Mouse (Mus musculus): ENCODE data around the gene 4930579F01Rik. TPM values are rescaled to one million over a fixed set of nuclear protein-coding genes. Genes with fewer than 3 reads are reported as not detected.

The 4930579F01Rik gene
- not detected in 2 replicates for polyA plus RNA-seq (2012; ENCODE audit: low replicate concordance)

GRCm38 (mm10) chr3:138193683-138194302 lies at the start of gene 4930579F01Rik:
Gene 4930579F01Rik (minus strand): TSS chr3:138193825.

GRCm38 (mm10) chr3:138217631-138218264 lies 24.1 kb upstream of the 4930579F01Rik start, which contains the start of gene Adh7:
Gene Adh7 (plus strand): TSS chr3:138217760.

GRCm38 (mm10) chr3:138144642-138145171 lies 48.9 kb downstream of the 4930579F01Rik start, which contains the start of gene Mttp:
Gene Mttp (minus strand): TSS chr3:138144968.

GRCm38 (mm10) chr3:138143315-138144059 lies 50.1 kb downstream of the 4930579F01Rik start, which contains the start of gene Trmt10a:
Gene Trmt10a (plus strand): TSS chr3:138143448.

Other genes with a start within 250 kb of the 4930579F01Rik start
- gene Dapp1, start 212.3 kb downstream of the 4930579F01Rik start, polyA plus RNA-seq (2012; ENCODE audit: low replicate concordance), result 3.0 and 10.2 TPM in 2 replicates
- 0.01 TPM in 1 of 2 replicates, not detected in the other for gene 1110002E22Rik, start 128.8 kb downstream of the 4930579F01Rik start, polyA plus RNA-seq (2012; ENCODE audit: low replicate concordance)
- gene Gm5105, start 126.4 kb downstream of the 4930579F01Rik start, polyA plus RNA-seq (2012; ENCODE audit: low replicate concordance), result not detected in 2 replicates
- gene Trmt10a, start 50.4 kb downstream of the 4930579F01Rik start, polyA plus RNA-seq (2012; ENCODE audit: low replicate concordance), result 1.6 and 2.5 TPM in 2 replicates
- gene Mttp, start 48.9 kb downstream of the 4930579F01Rik start, polyA plus RNA-seq (2012; ENCODE audit: low replicate concordance), result 0.28 and 0.71 TPM in 2 replicates
- not detected in 2 replicates for gene Adh7, start 23.9 kb upstream of the 4930579F01Rik start, polyA plus RNA-seq (2012; ENCODE audit: low replicate concordance)
- 0.12 and 0.42 TPM in 2 replicates for gene Adh1, start 67.2 kb upstream of the 4930579F01Rik start, polyA plus RNA-seq (2012; ENCODE audit: low replicate concordance)
- not detected in 2 replicates for gene Adh6a, start 119.5 kb upstream of the 4930579F01Rik start, polyA plus RNA-seq (2012; ENCODE audit: low replicate concordance)
- not detected in 2 replicates for gene Adh6b, start 147.9 kb upstream of the 4930579F01Rik start, polyA plus RNA-seq (2012; ENCODE audit: low replicate concordance)
- not detected in 2 replicates for gene Adh4, start 221.6 kb upstream of the 4930579F01Rik start, polyA plus RNA-seq (2012; ENCODE audit: low replicate concordance)
- 5.5 and 18.9 TPM in 2 replicates for gene Adh5, start 249.3 kb upstream of the 4930579F01Rik start, polyA plus RNA-seq (2012; ENCODE audit: low replicate concordance)

Measured in hematopoietic multipotent progenitor cell, adult 10-12 weeks (in vitro differentiated cells).